Mouse (Mus musculus) urinary bladder, adult 18-20 months (tissue): Measurements from ENCODE around the gene Rapsn.

Experiments
- DNase-seq, 2 experiments: peaks; one replicate each; pipeline ENCODE4 v3.0.0; 2022; ENCODE audit warnings: low spot score in 2 of 2, mixed read lengths in 2 of 2

The Rapsn gene

GRCm38 (mm10) chr2:91080784-91081513, 45.5 kb downstream of the Rapsn start:
- no peak for DNase-seq

GRCm38 (mm10) chr2:91081775-91082695, 46.6 kb downstream of the Rapsn start, which contains the start of gene Spi1:
TSS of gene Spi1 (plus strand) at chr2:91082390.
- no peak for DNase-seq

GRCm38 (mm10) chr2:91082844-91083243, 47.4 kb downstream of the Rapsn start:
- DNase-seq = no peak

GRCm38 (mm10) chr2:91083366-91083940, 48.0 kb downstream of the Rapsn start:
- no peak for DNase-seq

- no peak for DNase-seq
These were observed 48.9 kb downstream of the Rapsn start for GRCm38 (mm10) chr2:91084179-91084820.

GRCm38 (mm10) chr2:91085494-91086391, 50.3 kb downstream of the Rapsn start:
- no peak for DNase-seq

- DNase-seq = no peak
These were observed 51.2 kb downstream of the Rapsn start for GRCm38 (mm10) chr2:91086392-91087237.

GRCm38 (mm10) chr2:91087453-91087852, 52.0 kb downstream of the Rapsn start:
- no peak for DNase-seq

- DNase-seq = no peak
These were observed 53.6 kb downstream of the Rapsn start for GRCm38 (mm10) chr2:91088987-91089386.

- DNase-seq = no peak
These were observed 54.8 kb downstream of the Rapsn start for GRCm38 (mm10) chr2:91090208-91090607.

GRCm38 (mm10) chr2:91090827-91091226, 55.4 kb downstream of the Rapsn start:
- DNase-seq = no peak
